Mouse (Mus musculus) T-helper 1 cell (primary cell): ENCODE measurements around the gene Ssbp2.

Experiments used
- in situ Hi-C: fragments of 300-600 bp; cut with MboI, MseI; formaldehyde crosslinking; loops from one replicate; pipeline ENCODE4 v1.15.1; 2025; ENCODE audit warnings: high pct_unique_total_duplicates

The Ssbp2 gene

GRCm38 (mm10) chr13:91514979-91515378 lies 54.9 kb downstream of the Ssbp2 start:
- in situ Hi-C loops: no loop called here

- in situ Hi-C loops: no loop called here
Observed at GRCm38 (mm10) chr13:91520073-91520750, 60.1 kb downstream of the Ssbp2 start.

- in situ Hi-C loops: no loop called here
Observed at GRCm38 (mm10) chr13:91520968-91521367, 60.9 kb downstream of the Ssbp2 start.

- in situ Hi-C loops: no loop called here
Observed at GRCm38 (mm10) chr13:91526058-91526457, 66.0 kb downstream of the Ssbp2 start.

- in situ Hi-C loops: loop anchor here (10.0 kb wide), 1 partner anchor 1075 kb away; no protein-coding TSS in a partner anchor
Observed at GRCm38 (mm10) chr13:91529821-91530220, 69.7 kb downstream of the Ssbp2 start.

- in situ Hi-C loops: loop anchor here (10.0 kb wide), 1 partner anchor 1082 kb away; no protein-coding TSS in a partner anchor
Observed at GRCm38 (mm10) chr13:91536711-91537110, 76.6 kb downstream of the Ssbp2 start.

GRCm38 (mm10) chr13:91540145-91541068 lies 80.3 kb downstream of the Ssbp2 start:
- in situ Hi-C loops: no loop called here

- in situ Hi-C loops: no loop called here
Observed at GRCm38 (mm10) chr13:91541069-91541429, 81.0 kb downstream of the Ssbp2 start.

- in situ Hi-C loops: no loop called here
Observed at GRCm38 (mm10) chr13:91543555-91543954, 83.5 kb downstream of the Ssbp2 start.

- in situ Hi-C loops: loop anchor here (10.0 kb wide), 1 partner anchor 61 kb away; no protein-coding TSS in a partner anchor
Observed at GRCm38 (mm10) chr13:91564047-91564446, 104.0 kb downstream of the Ssbp2 start.

GRCm38 (mm10) chr13:91564755-91565154 lies 104.7 kb downstream of the Ssbp2 start:
- in situ Hi-C loops: loop anchor here (10.0 kb wide), 1 partner anchor 60 kb away; no protein-coding TSS in a partner anchor

- in situ Hi-C loops: no loop called here
Observed at GRCm38 (mm10) chr13:91581504-91581903, 121.4 kb downstream of the Ssbp2 start.

- in situ Hi-C loops: no loop called here
Observed at GRCm38 (mm10) chr13:91582212-91582611, 122.1 kb downstream of the Ssbp2 start.

GRCm38 (mm10) chr13:91586368-91586767 lies 126.3 kb downstream of the Ssbp2 start:
- in situ Hi-C loops: no loop called here

- in situ Hi-C loops: no loop called here
Observed at GRCm38 (mm10) chr13:91588475-91588874, 128.4 kb downstream of the Ssbp2 start.

GRCm38 (mm10) chr13:91591863-91592262 lies 131.8 kb downstream of the Ssbp2 start:
- in situ Hi-C loops: no loop called here

GRCm38 (mm10) chr13:91595284-91595683 lies 135.2 kb downstream of the Ssbp2 start:
- in situ Hi-C loops: no loop called here

GRCm38 (mm10) chr13:91599594-91599993 lies 139.5 kb downstream of the Ssbp2 start:
- in situ Hi-C loops: no loop called here

- in situ Hi-C loops: loop anchor here (10.0 kb wide), 1 partner anchor 1850 kb away; no protein-coding TSS in a partner anchor
Observed at GRCm38 (mm10) chr13:91605043-91605840, 145.2 kb downstream of the Ssbp2 start.

- in situ Hi-C loops: no loop called here
Observed at GRCm38 (mm10) chr13:91610601-91611000, 150.5 kb downstream of the Ssbp2 start.

- in situ Hi-C loops: no loop called here
Observed at GRCm38 (mm10) chr13:91611909-91612308, 151.8 kb downstream of the Ssbp2 start.

- in situ Hi-C loops: no loop called here
Observed at GRCm38 (mm10) chr13:91612578-91612977, 152.5 kb downstream of the Ssbp2 start.
